In the genomic region with DNA sequence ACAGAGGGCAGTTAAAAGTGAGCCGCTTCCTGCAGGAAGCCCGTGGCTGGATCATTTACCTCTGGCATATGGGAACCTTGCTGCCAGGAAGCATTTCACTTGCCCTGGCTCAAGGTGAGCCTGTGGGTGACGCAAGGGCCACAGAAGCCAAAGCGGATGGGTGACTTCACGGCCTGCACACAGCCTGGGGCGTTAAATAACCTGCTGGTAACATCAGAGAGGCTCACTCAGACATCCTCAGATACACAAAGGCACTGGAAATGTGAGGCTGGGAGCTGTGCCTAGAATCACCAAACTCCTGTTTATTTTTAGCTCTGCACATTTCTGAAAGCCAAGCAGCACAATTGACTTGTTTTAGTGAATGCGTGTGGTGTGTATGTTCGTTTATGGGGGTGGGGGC, we compare ENCODE assay signal across 13 mouse cellular contexts. TPM values are rescaled to one million over a fixed set of nuclear protein-coding genes. Genes with fewer than 3 reads are reported as not detected.
DNase-seq lines count a peak whose midpoint lies in the region; ATAC-seq and TF ChIP-seq lines count a peak whose summit lies in the region.
"Had no signal": no experiment of that assay in that cellular context is flagged by ENCODE, and none has a peak within 500 bp of the region (broad histone marks: within the 10 kb centered on the region; RNA-seq: fewer than 3 reads in every experiment).

No protein-coding gene starts in this region.

- TF ChIP-seq EP300 in liver, postnatal 0 days (IDR thresholded peaks at IDR 0.05; ENCODE audit: low read depth), result no peak

- 0 out of 2 replicates have a peak overlapping the region, but pooled peaks have one; percentile 27 for H3K27ac ChIP-seq in forebrain, embryonic 14.5 days (ENCODE audit: low read depth, low read length)
- no peak overlapping the region for H3K27ac ChIP-seq in forebrain, embryonic 11.5 days (ENCODE audit: low read depth, low read length)
- H3K27ac ChIP-seq in liver, adult 2 months (replicated peaks; ENCODE audit: insufficient read depth, low read depth, low read length), result no peak overlapping the region
- H3K27ac ChIP-seq in liver, postnatal 0 days (ENCODE audit: low read depth), result no peak overlapping the region
- no peak overlapping the region for H3K27ac ChIP-seq in hindbrain, embryonic 13.5 days

- no peaks in the 10 kb centered on the region for H3K27me3 ChIP-seq in forebrain, embryonic 14.5 days (replicated peaks; ENCODE audit: control insufficient read depth, insufficient read depth, low read length)
- no peaks in the 10 kb centered on the region for H3K27me3 ChIP-seq in forebrain, embryonic 11.5 days (ENCODE audit: control insufficient read depth, insufficient read depth, low read length)
- no peaks in the 10 kb centered on the region for H3K27me3 ChIP-seq in liver, adult 2 months (ENCODE audit: control insufficient read depth, insufficient read depth, low read length)
- no peaks in the 10 kb centered on the region for H3K27me3 ChIP-seq in liver, postnatal 0 days (ENCODE audit: insufficient read depth, low read length)
- no peaks in the 10 kb centered on the region for H3K27me3 ChIP-seq in hindbrain, embryonic 13.5 days

- H3K9ac ChIP-seq in forebrain, embryonic 14.5 days (ENCODE audit: low read length), result no peak overlapping the region
- no peak overlapping the region for H3K9ac ChIP-seq in forebrain, embryonic 11.5 days (ENCODE audit: low read length)
- no peak overlapping the region for H3K9ac ChIP-seq in liver, adult 2 months (ENCODE audit: low read depth, low read length)
- no peak overlapping the region for H3K9ac ChIP-seq in liver, postnatal 0 days (replicated peaks)
- no peak overlapping the region for H3K9ac ChIP-seq in hindbrain, embryonic 13.5 days

- TF ChIP-seq CTCF in liver, adult 2 months (IDR thresholded peaks at IDR 0.05; ENCODE audit: low read depth, low read length), result no peak
- TF ChIP-seq CTCF in liver, postnatal 0 days (IDR thresholded peaks at IDR 0.05; ENCODE audit: low read depth), result no peak

- H3K36me3 ChIP-seq in forebrain, embryonic 14.5 days (ENCODE audit: control insufficient read depth, insufficient read depth, low read length), result no peaks in the 10 kb centered on the region; the same call in 1 of the 2 replicates
- H3K36me3 ChIP-seq in forebrain, embryonic 11.5 days (ENCODE audit: control insufficient read depth, insufficient read depth, low read length), result no peaks in the 10 kb centered on the region
- H3K36me3 ChIP-seq in liver, adult 2 months (ENCODE audit: control insufficient read depth, insufficient read depth, low read length), result no peaks in the 10 kb centered on the region
- no peaks in the 10 kb centered on the region for H3K36me3 ChIP-seq in liver, postnatal 0 days (replicated peaks; ENCODE audit: insufficient read depth, low read length)
- H3K36me3 ChIP-seq in hindbrain, embryonic 13.5 days, result peaks cover 18% of the 10 kb centered on the region

- ATAC-seq in forebrain, embryonic 14.5 days, result no peak
- no peak for ATAC-seq in forebrain, embryonic 11.5 days (replicated peaks; ENCODE audit: low FRiP score)
- no peak for ATAC-seq in liver, postnatal 0 days
- no peak for ATAC-seq in hindbrain, embryonic 13.5 days (ENCODE audit: low FRiP score)
- ATAC-seq: inflammation-experienced regulatory T-cells, adult 6 months had no signal

- TF ChIP-seq POLR2A in liver, adult 2 months (IDR thresholded peaks at IDR 0.05; ENCODE audit: extremely low read depth, insufficient read depth, low read length), result no peak

- no peaks in the 10 kb centered on the region for H3K9me3 ChIP-seq in forebrain, embryonic 14.5 days (replicated peaks; ENCODE audit: control insufficient read depth, low read length)
- H3K9me3 ChIP-seq in forebrain, embryonic 11.5 days (ENCODE audit: control insufficient read depth, low read length), result no peaks in the 10 kb centered on the region
- H3K9me3 ChIP-seq in liver, postnatal 0 days (ENCODE audit: low read length), result no peaks in the 10 kb centered on the region
- no peaks in the 10 kb centered on the region for H3K9me3 ChIP-seq in hindbrain, embryonic 13.5 days

- 81% methylated on average over 8 of the region's 8 CpGs for WGBS in forebrain, embryonic 14.5 days
- 87% methylated on average over 8 of the region's 8 CpGs for WGBS in forebrain, embryonic 11.5 days
- WGBS in liver, adult 2 months, result 50% methylated on average over 8 of the region's 8 CpGs
- 66% methylated on average over 8 of the region's 8 CpGs for WGBS in liver, postnatal 0 days (ENCODE audit: insufficient replicate concordance)
- WGBS in hindbrain, embryonic 13.5 days, result 88% methylated on average over 8 of the region's 8 CpGs

- H3K4me3 ChIP-seq in forebrain, embryonic 14.5 days (ENCODE audit: low read depth, low read length), result no peak overlapping the region
- no peak overlapping the region for H3K4me3 ChIP-seq in forebrain, embryonic 11.5 days (ENCODE audit: low read depth, low read length)
- no peak overlapping the region for H3K4me3 ChIP-seq in liver, adult 2 months (ENCODE audit: insufficient read depth, low read depth, low read length)
- no peak overlapping the region for H3K4me3 ChIP-seq in liver, postnatal 0 days (ENCODE audit: low read depth, low read length)
- H3K4me3 ChIP-seq in hindbrain, embryonic 13.5 days, result no peak overlapping the region

- H3K4me1 ChIP-seq in forebrain, embryonic 14.5 days (ENCODE audit: control insufficient read depth, insufficient read depth, low read length), result peaks cover 19% of the 10 kb centered on the region
- H3K4me1 ChIP-seq in forebrain, embryonic 11.5 days (replicated peaks; ENCODE audit: control insufficient read depth, insufficient read depth, low read length), result peaks cover 2% of the 10 kb centered on the region; the same call in 1 of the 2 replicates
- H3K4me1 ChIP-seq in liver, adult 2 months (ENCODE audit: control insufficient read depth, insufficient read depth, low read length), result no peaks in the 10 kb centered on the region
- peaks cover 2% of the 10 kb centered on the region; the same call in 1 of the 2 replicates for H3K4me1 ChIP-seq in liver, postnatal 0 days (ENCODE audit: insufficient read depth)
- peaks cover 6% of the 10 kb centered on the region for H3K4me1 ChIP-seq in hindbrain, embryonic 13.5 days (replicated peaks)

- no peak overlapping the region for H3K4me2 ChIP-seq in forebrain, embryonic 14.5 days (ENCODE audit: low read length)
- no peak overlapping the region for H3K4me2 ChIP-seq in forebrain, embryonic 11.5 days (ENCODE audit: low read depth, low read length, severe bottlenecking)
- no peak overlapping the region for H3K4me2 ChIP-seq in liver, postnatal 0 days (ENCODE audit: low read depth, low read length)
- no peak overlapping the region for H3K4me2 ChIP-seq in hindbrain, embryonic 13.5 days
- H3K4me2 ChIP-seq: liver, embryonic 11.5 days had no signal

- DNase-seq in forebrain, embryonic 14.5 days (ENCODE audit: low spot score), result no peak
- DNase-seq in forebrain, embryonic 11.5 days (ENCODE audit: low spot score), result no peak
- peak; percentile 75 for DNase-seq in liver, adult 2 months (ENCODE audit: extremely low read depth, low read depth, low spot score)
- no peak for DNase-seq in liver, postnatal 0 days
- peak; percentile 16 for DNase-seq in fat pad, adult 2 months (ENCODE audit: extremely low read depth, low read depth, low spot score)
- no peak for DNase-seq in right cerebral cortex, postnatal 36 days (ENCODE audit: low spot score in 2 of 2)
- no peak for DNase-seq in left cerebral cortex, adult 11 months (ENCODE audit: low spot score)
- DNase-seq: gastrocnemius, postnatal 10 days; layer of hippocampus, postnatal 36 days; lung, postnatal 36 days had no signal

- no peaks in the 10 kb centered on the region for H3K79me2 ChIP-seq in liver, adult 2 months (ENCODE audit: control insufficient read depth, insufficient read depth, low read length)

RNA-seq across cellular contexts. Expression of a gene that starts 23.6 kb away (rescaled TPM):
- polyA plus RNA-seq in forebrain, embryonic 14.5 days (2014; fragmentation: Nextera tagmentation; extraction: Ambion mirVana), result 12.6 and 12.9 TPM in 2 replicates
- polyA plus RNA-seq in forebrain, embryonic 11.5 days (2014; fragmentation: Nextera tagmentation; extraction: Ambion mirVana), result 2.9 and 3.6 TPM in 2 replicates
- 0.65 and 0.87 TPM in 2 replicates for total RNA-seq in liver, adult 2 months (2014; rRNA removed)
- polyA plus RNA-seq in liver, adult 2 months (2012; rRNA removed), result 1.4 and 2.8 TPM in 2 replicates
- polyA plus RNA-seq in liver, postnatal 0 days (2015; fragmentation: Nextera tagmentation; extraction: Ambion mirVana), result 0.13 and 0.20 TPM in 2 replicates
- 4.6 and 4.8 TPM in 2 replicates for polyA plus RNA-seq in hindbrain, embryonic 13.5 days (2015; fragmentation: Nextera tagmentation; extraction: Ambion mirVana)
- polyA plus RNA-seq: inflammation-experienced regulatory T-cells, adult 6 months had no signal

Comparison
In these comparisons a context has a peak if more than half of its experiments do, and no peak if none do; other contexts are left out.
1. DNase-seq: peak in liver, adult 2 months (single experiment) and fat pad, adult 2 months (single experiment); none in forebrain, embryonic 14.5 days (single experiment), forebrain, embryonic 11.5 days (single experiment), liver, postnatal 0 days (single experiment), right cerebral cortex, postnatal 36 days (0 of 2) and left cerebral cortex, adult 11 months (single experiment).